Mouse (Mus musculus) liver, postnatal 0 days (tissue): ENCODE measurements around the gene Fam104a. TPM values are rescaled to one million over a fixed set of nuclear protein-coding genes. Genes with fewer than 3 reads are reported as not detected.
A peak's percentile ranks its signal among the peaks of the same experiment; 100 is the strongest.

Source experiments
- ATAC-seq: fragments of 200-750 bp; cut with Nextera tagmentation; 2 replicates; pipeline ENCODE4 v1.8.0; 2017; ENCODE audit warnings: mild to moderate bottlenecking, moderate library complexity
- DNase-seq: peaks from one replicate; pipeline ENCODE4 v3.0.0-alpha.2; 2016
- H3K27ac ChIP-seq: fragments of 300-500 bp; sonication (generic); 2 replicates; pipeline ENCODE4 v1.5.1; 2014; ENCODE audit warnings: antibody characterized with exemption, moderate library complexity, mild to moderate bottlenecking, low read depth
- H3K27me3 ChIP-seq: fragments of 300-500 bp; sonication (generic); 2 replicates; pipeline ENCODE4 v1.6.1; 2014; ENCODE audit warnings: low read length, control low read depth, mixed read lengths; ENCODE audit not compliant: insufficient read depth
- H3K36me3 ChIP-seq: fragments of 300-500 bp; sonication (generic); replicated peaks from 2 replicates; pipeline ENCODE4 v1.6.1; 2014; ENCODE audit warnings: mild to moderate bottlenecking, control low read depth, low read length, moderate library complexity, mixed read lengths; ENCODE audit not compliant: insufficient read depth
- H3K4me1 ChIP-seq: fragments of 300-500 bp; sonication (generic); 2 replicates; pipeline ENCODE4 v1.6.1; 2014; ENCODE audit warnings: antibody characterized with exemption, mild to moderate bottlenecking, control low read depth; ENCODE audit not compliant: insufficient read depth
- H3K4me2 ChIP-seq: fragments of 300-500 bp; sonication (generic); 2 replicates; pipeline ENCODE4 v1.6.1; 2014; ENCODE audit warnings: low read depth, mild to moderate bottlenecking, low read length, moderate library complexity, mixed read lengths
- H3K4me3 ChIP-seq: fragments of 300-500 bp; sonication (generic); 2 replicates; pipeline ENCODE4 v1.5.1; 2014; ENCODE audit warnings: low read depth, low read length
- H3K9ac ChIP-seq: fragments of 300-500 bp; sonication (generic); replicated peaks from 2 replicates; pipeline ENCODE4 v1.6.1; 2014; ENCODE audit warnings: mild to moderate bottlenecking, moderate library complexity
- H3K9me3 ChIP-seq: fragments of 300-500 bp; sonication (generic); 2 replicates; pipeline ENCODE4 v1.6.1; 2016; ENCODE audit warnings: mild to moderate bottlenecking, control low read depth, low read length, mixed read lengths
- CTCF ChIP-seq: sonication (generic); IDR thresholded peaks from 2 replicates; pipeline ENCODE4 v1.5.1; 2016; ENCODE audit warnings: antibody characterized with exemption, low read depth
- EP300 ChIP-seq: IDR thresholded peaks from 2 replicates; pipeline ENCODE4 v1.6.1; 2016; ENCODE audit warnings: antibody characterized with exemption, low read depth, mild to moderate bottlenecking
- WGBS: fragments of 180-500 bp; shearing (Covaris S2); extraction: QIAGEN DNeasy Blood & Tissue Kit; methylation state at CpG from one replicate; pipeline ENCODE4 v1.1.7; 2014; ENCODE audit not compliant: insufficient replicate concordance; 5-methylcytosine and 5-hydroxymethylcytosine counted together
- polyA plus RNA-seq: library from polyadenylated mRNA; unstranded; fragments of >200 nt; fragmentation: Nextera tagmentation; extraction: Ambion mirVana; gene quantifications from 2 replicates; pipeline ENCODE4 v1.2.1, GENCODE M21; 2015

Gene Fam104a
- polyA plus RNA-seq, 1 experiment from 2014 or later = 26.5 TPM

- WGBS = 80% methylated on average over 18 of the region's 18 CpGs
- Histone ChIP-seq H3K4me3 (no peak overlapping the region), H3K27me3 (no peaks in the 10 kb centered on the region), H3K9me3 (no peaks in the 10 kb centered on the region), H3K9ac (no peak overlapping the region), H3K4me1 (no peaks in the 10 kb centered on the region), H3K27ac (no peak overlapping the region), H3K36me3 (no peaks in the 10 kb centered on the region), H3K4me2 (no peak overlapping the region)
- TF ChIP-seq CTCF (no peak), EP300 (no peak)
- ATAC-seq = no peak
- DNase-seq = no peak
These were observed 58.5 kb downstream of the Fam104a start for GRCm38 (mm10) chr11:113625437-113625836.

- H3K4me2 ChIP-seq = no peak overlapping the region
- 70% methylated on average over 4 of the region's 4 CpGs for WGBS
- no peaks in the 10 kb centered on the region for H3K9me3 ChIP-seq
- no peak overlapping the region for H3K27ac ChIP-seq
- no peak for DNase-seq
- H3K9ac ChIP-seq = no peak overlapping the region
- no peak overlapping the region for H3K4me3 ChIP-seq
- H3K36me3 ChIP-seq = no peaks in the 10 kb centered on the region
- peaks cover 8% of the 10 kb centered on the region; the same call in 1 of the 2 replicates for H3K4me1 ChIP-seq
- TF ChIP-seq CTCF (no peak), EP300 (no peak)
- peaks cover 17% of the 10 kb centered on the region for H3K27me3 ChIP-seq
- no peak for ATAC-seq
These were observed 61.9 kb downstream of the Fam104a start for GRCm38 (mm10) chr11:113622028-113622427.

- no peak overlapping the region for H3K27ac ChIP-seq
These were observed 63.0 kb downstream of the Fam104a start for GRCm38 (mm10) chr11:113621001-113621400.

GRCm38 (mm10) chr11:113619420-113620080 is 64.4 kb downstream of the Fam104a start:
- no peaks in the 10 kb centered on the region for H3K9me3 ChIP-seq
- peaks cover 17% of the 10 kb centered on the region for H3K27me3 ChIP-seq
- 1% methylated on average over 31 of the region's 31 CpGs for WGBS
- peaks cover 8% of the 10 kb centered on the region; the same call in 1 of the 2 replicates for H3K4me1 ChIP-seq
- H3K36me3 ChIP-seq = no peaks in the 10 kb centered on the region
- peak; percentile 14; the same call in 1 of the 2 replicates for ATAC-seq
- peak overlapping the region; percentile 53 for H3K9ac ChIP-seq
- H3K4me2 ChIP-seq = peak overlapping the region; percentile 73
- H3K27ac ChIP-seq = no peak overlapping the region
- peak overlapping the region; percentile 50 for H3K4me3 ChIP-seq
- no peak for DNase-seq
- TF ChIP-seq EP300 (no peak), CTCF (no peak)

More at GRCm38 (mm10) chr11:113621001-113621400, 63.0 kb downstream of the Fam104a start:
- H3K4me3 ChIP-seq = no peak overlapping the region
- peaks cover 8% of the 10 kb centered on the region; the same call in 1 of the 2 replicates for H3K4me1 ChIP-seq
- H3K36me3 ChIP-seq = no peaks in the 10 kb centered on the region
- H3K9ac ChIP-seq = no peak overlapping the region
- no peaks in the 10 kb centered on the region for H3K9me3 ChIP-seq
- WGBS = 30% methylated on average over 2 of the region's 2 CpGs
- no peak overlapping the region for H3K4me2 ChIP-seq
- peaks cover 17% of the 10 kb centered on the region for H3K27me3 ChIP-seq
- TF ChIP-seq CTCF (no peak), EP300 (no peak)
- DNase-seq (no peak), ATAC-seq (no peak)

- DNase-seq = peak; percentile 88
- WGBS = 1% methylated on average over 48 of the region's 54 CpGs
- no peaks in the 10 kb centered on the region for H3K36me3 ChIP-seq
- TF ChIP-seq CTCF = no peak
- TF ChIP-seq EP300 = no peak
- no peaks in the 10 kb centered on the region for H3K9me3 ChIP-seq
- peak; percentile 69 for ATAC-seq
- H3K4me3 ChIP-seq = peak within 1 kb of the TSS; percentile 50
- H3K27ac ChIP-seq = peak within 1 kb of the TSS; percentile 34; the same call in 1 of the 2 replicates
- H3K4me1 ChIP-seq = peaks cover 8% of the 10 kb centered on the region; the same call in 1 of the 2 replicates
- peaks cover 17% of the 10 kb centered on the region for H3K27me3 ChIP-seq
- H3K4me2 ChIP-seq = peak within 1 kb of the TSS; percentile 73
- H3K9ac ChIP-seq = peak within 1 kb of the TSS; percentile 53
These were observed 65.1 kb downstream of the Fam104a start, which contains the start of gene Sstr2 for GRCm38 (mm10) chr11:113618672-113619419. Gene Sstr2, plus strand, starts transcription at chr11:113619342.

GRCm38 (mm10) chr11:113618303-113618671 is 65.7 kb downstream of the Fam104a start:
- ATAC-seq (no peak), DNase-seq (no peak)
- Histone ChIP-seq H3K4me1 (peaks cover 8% of the 10 kb centered on the region; the same call in 1 of the 2 replicates), H3K27ac (0 out of 2 replicates have a peak overlapping the region, but pooled peaks have one; percentile 34), H3K9me3 (no peaks in the 10 kb centered on the region), H3K4me3 (peak overlapping the region; percentile 50), H3K36me3 (no peaks in the 10 kb centered on the region), H3K4me2 (peak overlapping the region; percentile 73), H3K27me3 (peaks cover 17% of the 10 kb centered on the region), H3K9ac (no peak overlapping the region; the same call in 1 of the 2 replicates)
- 11% methylated on average over 4 of the region's 4 CpGs for WGBS
- TF ChIP-seq CTCF (no peak), EP300 (no peak)
